Mouse (Mus musculus) testis, adult 2 months (tissue): ENCODE measurements at regions not wholly inside any gene's neighbourhood (a gene's known extent, or its start where the extent isn't known, plus 50 kb on each side); places are given as distances from the start of the nearest gene placed in this dataset.

Experiments
- CTCF ChIP-seq: fragments of 200-500 bp; IDR thresholded peaks from 2 replicates; pipeline ENCODE4 v1.5.1; 2012; ENCODE audit warnings: low read depth, mild to moderate bottlenecking, inconsistent platforms, low read length, moderate library complexity; ENCODE audit not compliant: control insufficient read depth, insufficient read depth, insufficient replicate concordance
- POLR2A ChIP-seq: fragments of 200-500 bp; IDR thresholded peaks from 2 replicates; pipeline ENCODE4 v1.6.1; 2012; ENCODE audit warnings: low read depth, mild to moderate bottlenecking, inconsistent platforms, low read length, moderate library complexity; ENCODE audit not compliant: control insufficient read depth

GRCm38 (mm10) chr17:79961391-79961790, 65.5 kb upstream of the Atl2 start:
- TF ChIP-seq CTCF (no peak), POLR2A (no peak)
